Mouse (Mus musculus) embryo, embryonic 11.5 days (tissue): ENCODE data around the gene Ino80e.

Experiments
- DNase-seq: peaks from one replicate; pipeline ENCODE4 v3.0.0-alpha.2; 2012; ENCODE audit warnings: low read depth, low spot score

Ino80e gene

GRCm38 (mm10) chr7:126856741-126857420 lies 5.3 kb downstream of the Ino80e start:
- DNase-seq = no peak

- DNase-seq = no peak
These were observed 6.5 kb downstream of the Ino80e start for GRCm38 (mm10) chr7:126855641-126856040.

- no peak for DNase-seq
These were observed 8.7 kb downstream of the Ino80e start for GRCm38 (mm10) chr7:126853454-126853853.

GRCm38 (mm10) chr7:126851192-126851591 lies 11.0 kb downstream of the Ino80e start:
- no peak for DNase-seq

DNA sequence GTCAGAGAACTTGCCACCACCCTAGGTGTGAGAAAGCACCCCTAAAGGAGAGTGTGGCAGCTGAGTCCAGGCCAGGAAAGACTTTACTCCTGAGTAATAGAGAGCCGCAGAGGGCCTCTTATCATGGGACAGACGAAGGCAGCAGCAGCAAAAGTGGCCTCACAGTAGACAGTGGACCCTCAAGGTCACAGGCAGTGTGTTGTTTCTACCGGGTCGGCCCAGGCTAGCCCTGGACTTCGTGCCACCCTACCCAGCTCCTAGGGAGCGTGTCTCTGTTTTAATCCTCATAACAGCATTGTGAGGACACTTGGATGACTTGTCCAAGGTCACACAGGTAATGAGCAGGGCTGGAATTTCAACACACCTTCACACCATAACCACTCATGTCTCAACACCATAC lies 12.0 kb downstream of the Ino80e start:
- DNase-seq = no peak

DNA sequence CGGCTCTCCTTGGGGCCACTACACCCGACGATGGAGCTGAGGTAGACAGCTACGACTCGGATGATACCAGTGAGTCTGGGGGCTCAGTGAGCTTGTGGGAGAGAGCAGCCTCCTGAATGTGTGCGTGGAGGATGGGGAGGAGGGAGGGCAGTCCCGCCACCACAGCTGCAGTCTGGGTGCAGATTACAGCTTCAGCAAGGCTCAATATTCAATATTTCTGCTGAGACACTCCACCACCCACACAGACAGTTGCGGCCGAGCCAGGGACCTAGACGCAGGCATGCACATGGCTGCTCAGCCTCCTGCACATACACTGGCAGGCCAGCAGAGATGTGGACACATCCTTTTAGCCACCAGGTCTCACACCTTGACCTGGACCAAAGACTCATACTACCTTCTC lies 13.4 kb downstream of the Ino80e start:
- DNase-seq = no peak

DNA sequence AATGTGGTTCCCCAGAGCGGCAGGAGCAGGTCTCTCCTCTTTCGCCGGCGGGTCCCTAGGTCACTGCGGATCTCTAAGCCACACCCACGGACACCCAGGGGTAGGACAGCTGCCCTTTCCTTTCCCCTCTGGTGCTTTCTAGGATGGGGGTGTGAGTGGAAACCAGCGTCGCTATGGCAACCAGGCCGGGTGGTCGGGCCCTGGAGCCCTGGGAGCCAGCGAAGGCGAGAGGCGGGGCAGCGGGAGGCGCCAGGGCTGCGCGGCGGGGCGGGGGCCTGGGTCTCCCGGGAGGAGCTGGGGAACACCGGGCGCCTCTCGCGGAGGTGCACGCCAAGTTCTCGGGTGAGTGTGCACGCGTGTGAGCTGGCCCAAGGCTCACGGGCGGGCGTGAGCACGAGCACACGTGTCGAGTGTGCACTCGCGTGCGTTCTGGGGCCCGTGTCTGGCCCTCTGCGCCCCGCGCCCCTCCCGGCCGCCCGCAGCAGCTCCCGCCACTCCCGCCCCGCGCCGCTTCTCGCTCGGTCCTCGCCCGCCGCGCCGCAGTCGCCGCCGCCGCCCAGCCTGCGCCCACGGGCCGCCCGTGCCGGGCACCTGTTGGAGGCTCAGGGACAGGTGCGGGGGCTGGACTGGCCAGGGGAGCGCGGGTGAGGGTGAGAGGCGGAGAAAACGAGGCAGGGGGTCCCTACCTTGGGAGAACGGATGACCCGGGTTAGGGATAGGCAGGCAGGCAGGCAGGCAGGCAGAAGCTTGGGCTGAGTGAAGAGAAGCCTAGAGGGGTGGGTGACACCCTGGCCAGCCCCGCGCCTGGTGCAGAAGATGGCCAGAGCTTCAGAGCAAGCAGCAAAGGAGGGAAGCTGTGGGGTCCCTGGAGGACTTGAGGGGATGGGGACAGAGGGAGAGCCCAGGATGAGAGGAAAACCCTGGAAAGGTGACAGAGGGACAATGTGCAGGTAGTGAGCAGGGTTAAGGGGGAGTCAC lies 14.5 kb downstream of the Ino80e start:
- DNase-seq = no peak

GRCm38 (mm10) chr7:126847116-126847420 lies 15.1 kb downstream of the Ino80e start, which contains the start of gene Doc2a:
Doc2a (plus strand) TSS chr7:126847416.
- no peak for DNase-seq

DNA sequence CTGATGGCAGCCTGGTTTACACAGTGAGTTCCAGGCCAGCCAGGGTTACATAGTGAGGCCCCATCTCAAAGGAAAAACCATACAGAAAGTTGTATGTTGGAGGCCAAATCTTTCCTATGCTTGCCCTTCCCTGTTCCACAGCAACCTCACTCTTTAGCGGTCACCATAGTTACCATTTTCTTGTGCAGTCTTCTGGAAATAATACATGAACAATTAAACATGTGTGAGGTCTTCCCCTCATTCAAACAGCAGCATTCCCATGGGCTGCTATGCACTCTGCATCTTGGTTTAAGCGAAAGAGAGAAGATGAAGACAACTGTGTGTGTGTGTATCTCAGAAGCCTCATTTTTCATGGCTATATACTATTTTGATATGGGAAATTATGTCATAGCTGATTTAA lies 16.7 kb downstream of the Ino80e start:
- no peak for DNase-seq

- no peak for DNase-seq
These were observed 18.9 kb downstream of the Ino80e start for GRCm38 (mm10) chr7:126843276-126843675.

DNA sequence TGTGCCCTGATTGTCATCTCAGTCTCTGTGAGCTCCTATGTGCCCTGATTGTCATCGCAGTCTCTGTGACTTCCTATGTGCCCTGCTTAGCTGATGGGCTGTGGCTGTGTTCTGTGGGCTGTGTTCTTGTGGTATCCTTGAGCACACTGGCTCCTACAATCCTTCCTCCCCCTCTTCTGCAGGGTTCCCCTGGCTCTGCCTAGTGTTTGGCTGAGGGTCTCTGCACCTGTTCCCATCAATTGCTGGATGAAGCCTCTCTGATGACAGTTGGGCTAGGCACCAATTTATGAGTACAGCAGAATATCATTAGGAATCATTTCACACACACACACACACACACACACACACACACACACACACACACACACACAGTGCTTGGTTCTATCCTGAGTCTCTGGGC lies 28.9 kb downstream of the Ino80e start:
- no peak for DNase-seq

GRCm38 (mm10) chr7:126832036-126832598 lies 30.1 kb downstream of the Ino80e start:
- peak; percentile 64 for DNase-seq

DNA sequence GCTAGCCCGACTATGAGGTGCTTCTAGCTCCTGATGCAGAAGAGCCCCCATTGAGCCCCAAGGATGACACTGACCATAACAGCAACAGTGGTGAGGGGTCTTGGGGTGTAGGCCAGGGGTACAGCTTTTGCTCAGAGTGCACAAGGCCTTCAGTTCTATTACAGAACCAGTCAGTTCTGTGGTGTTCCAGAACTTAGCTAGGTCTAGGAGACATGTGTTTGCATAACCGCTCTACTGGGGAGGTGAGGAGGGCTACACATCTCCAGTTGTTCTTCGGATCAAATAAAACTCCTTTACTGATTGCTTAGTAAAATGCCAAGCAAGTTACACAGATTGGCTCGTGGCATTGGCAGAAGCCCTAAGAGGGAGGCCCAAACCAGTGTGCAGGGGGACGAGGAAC lies 30.6 kb downstream of the Ino80e start, which contains the start of gene 4930451I11Rik:
Gene 4930451I11Rik, minus strand, starts transcription at position 101 of the 400 bp plus-strand sequence.
- DNase-seq = no peak

DNA sequence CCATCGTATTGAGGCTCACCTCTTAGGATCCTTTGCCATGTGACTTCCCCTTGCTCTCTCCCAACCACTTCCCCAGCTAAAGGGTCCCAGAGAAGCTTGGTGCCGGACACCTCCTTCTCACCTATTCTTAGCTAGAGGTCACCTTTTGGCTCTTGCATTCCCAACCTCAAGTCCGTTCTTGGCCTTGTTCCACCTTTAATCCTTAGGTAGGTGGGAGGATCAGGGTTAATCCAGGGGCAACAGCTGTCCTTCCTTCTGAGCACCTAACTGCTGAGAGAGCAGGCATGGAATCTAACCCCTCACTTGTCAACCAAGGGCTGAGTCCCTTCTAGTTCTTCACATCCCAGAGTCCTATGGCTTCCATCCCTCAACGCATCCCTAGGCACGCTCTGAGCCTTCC lies 36.2 kb downstream of the Ino80e start:
- DNase-seq = no peak

DNA sequence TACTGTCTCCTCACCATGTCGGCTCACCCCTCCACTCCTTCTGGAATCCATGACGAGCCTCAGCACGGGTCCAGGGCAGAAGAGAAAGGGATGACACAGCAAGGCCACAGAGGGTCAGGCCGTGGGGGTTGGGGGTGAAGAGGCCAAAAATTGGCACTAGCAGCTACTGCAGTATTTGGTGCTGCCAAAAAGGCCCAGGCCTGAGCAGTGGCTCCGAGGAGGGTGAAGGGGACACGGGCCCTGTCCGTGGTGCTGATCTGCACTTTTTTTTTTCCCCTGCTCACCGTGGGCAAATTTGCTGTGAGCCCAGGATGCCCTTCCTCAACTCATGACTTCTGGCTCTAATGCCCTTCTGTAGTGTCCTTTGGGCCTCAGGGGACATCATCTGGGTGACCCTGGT lies 36.8 kb downstream of the Ino80e start:
- DNase-seq = no peak

GRCm38 (mm10) chr7:126823940-126824339 lies 38.2 kb downstream of the Ino80e start:
- no peak for DNase-seq

GRCm38 (mm10) chr7:126823202-126823711 lies 38.9 kb downstream of the Ino80e start:
- DNase-seq = no peak

- no peak for DNase-seq
These were observed 39.4 kb downstream of the Ino80e start for GRCm38 (mm10) chr7:126822741-126823140.

DNA sequence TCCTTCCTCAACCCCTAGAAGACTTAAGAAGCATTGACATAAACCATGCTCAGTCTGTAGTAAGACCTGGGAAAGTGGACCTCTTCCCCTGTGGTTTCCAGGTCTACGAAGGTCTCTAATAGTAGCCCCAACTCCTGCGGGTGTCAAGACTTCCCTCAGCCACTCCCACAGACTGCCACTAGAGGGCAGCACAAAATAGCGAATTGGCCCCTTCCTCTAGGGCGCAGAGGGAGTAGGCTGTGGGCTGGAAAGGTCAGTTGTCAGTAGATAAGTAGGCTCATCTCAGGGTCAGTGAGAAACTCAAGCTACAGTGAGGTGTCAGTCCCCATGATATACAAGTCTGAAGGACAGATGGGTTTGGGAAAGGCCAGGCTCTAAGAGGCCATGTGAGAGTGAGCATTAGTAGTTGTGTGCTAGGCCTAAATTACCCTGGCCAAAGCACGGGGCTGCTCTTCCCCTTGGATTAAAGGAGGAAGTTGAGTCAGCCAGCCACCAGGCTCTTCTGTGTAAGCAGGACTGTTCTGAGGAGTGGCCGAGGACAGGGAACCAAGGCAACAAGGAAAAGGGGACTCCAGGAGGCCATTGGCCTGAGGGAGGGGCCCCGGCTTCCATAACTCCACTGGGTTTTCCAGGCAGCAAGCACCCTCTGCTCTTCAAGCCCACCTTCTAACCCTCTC lies 40.2 kb downstream of the Ino80e start:
- peak; percentile 68 for DNase-seq

DNA sequence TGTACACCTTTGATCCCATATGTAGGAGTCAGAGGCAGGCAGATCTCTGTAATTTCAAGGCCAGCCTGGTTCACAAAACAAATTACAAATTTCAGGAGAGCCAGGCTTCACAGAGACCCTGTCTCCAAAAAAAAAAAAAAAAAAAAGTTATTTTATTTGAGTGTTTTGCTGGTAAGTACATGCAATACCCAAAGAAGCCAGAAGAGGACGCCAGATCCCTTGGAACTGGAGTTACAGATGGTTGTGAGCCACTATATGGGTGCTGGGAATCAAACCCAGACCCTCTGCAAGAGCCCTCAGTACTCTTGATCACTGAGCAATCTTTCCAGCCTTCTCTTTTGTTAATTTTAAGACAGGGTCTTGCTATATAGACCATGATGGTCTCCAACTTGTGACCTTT lies 43.4 kb downstream of the Ino80e start:
- no peak for DNase-seq

GRCm38 (mm10) chr7:126817595-126817994 lies 44.6 kb downstream of the Ino80e start:
- DNase-seq = no peak

DNA sequence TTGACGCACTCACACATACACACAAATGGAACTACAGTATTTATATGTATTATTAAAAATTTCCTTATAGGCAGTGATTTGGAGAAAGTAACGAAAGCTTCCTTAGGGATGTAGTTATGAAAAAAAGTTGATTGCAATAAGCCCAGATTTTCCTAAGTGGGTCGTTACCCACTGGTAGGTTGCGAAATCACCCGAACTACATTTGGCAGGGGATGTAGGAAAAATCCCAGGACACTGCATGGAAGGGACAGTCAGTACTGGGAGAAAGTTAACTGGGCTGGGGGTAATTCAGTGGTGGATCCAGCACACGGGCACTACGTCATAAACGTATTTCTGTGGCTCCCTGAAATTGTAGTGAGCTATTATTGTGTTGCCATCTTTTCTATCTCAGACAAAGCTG lies 45.7 kb downstream of the Ino80e start:
- no peak for DNase-seq
